Mouse (Mus musculus) mammary gland, adult 2 months (tissue): ENCODE results near the gene Gm21149. TPM values are rescaled to one million over a fixed set of nuclear protein-coding genes. Genes with fewer than 3 reads are reported as not detected.

Experiments used
- polyA plus RNA-seq: library from polyadenylated mRNA; depleted of rRNA; stranded (reverse); fragments of >200 nt; gene quantifications from 2 replicates; pipeline ENCODE4 v1.2.3, GENCODE M21; 2012; ENCODE audit warnings: low replicate concordance; rRNA removed

Gene Gm21149
- 0.11 and 0.16 TPM in 2 replicates for polyA plus RNA-seq

DNA sequence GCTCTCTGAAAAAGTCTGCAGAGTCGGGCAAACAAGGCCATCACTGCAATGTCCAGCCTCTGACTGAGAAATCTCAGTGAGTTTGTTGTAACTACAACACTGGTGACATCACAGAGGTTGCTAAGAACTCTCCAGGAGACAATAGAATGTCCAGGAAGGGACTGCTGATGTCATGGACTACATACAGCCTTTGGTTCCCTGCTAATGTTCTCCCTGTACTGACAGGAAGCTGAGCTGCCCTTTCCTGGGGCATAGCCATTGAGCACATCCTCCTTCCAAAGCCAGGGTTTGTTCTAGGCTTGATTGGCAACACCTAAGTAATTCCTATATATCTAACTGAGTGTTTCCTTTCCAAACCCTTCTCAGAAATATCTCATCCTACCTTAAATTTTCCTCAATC is at the start of gene Gm21149:
Gene Gm21149, minus strand, starts transcription at position 101 of the 400 bp plus-strand sequence.

Other genes with a start within 250 kb of the Gm21149 start
- 0.13 and 0.40 TPM in 2 replicates for gene Gm21190, start 52.7 kb upstream of the Gm21149 start, polyA plus RNA-seq
- gene Gm21083, start 100.8 kb upstream of the Gm21149 start, polyA plus RNA-seq: 0.19 TPM in 1 of 2 replicates, not detected in the other
- 0.10 and 0.17 TPM in 2 replicates for gene Speer4d, start 142.5 kb upstream of the Gm21149 start, polyA plus RNA-seq
- gene 4930572O03Rik, start 180.5 kb upstream of the Gm21149 start, polyA plus RNA-seq: not detected in 2 replicates
- gene Speer4c, start 237.7 kb upstream of the Gm21149 start, polyA plus RNA-seq: not detected in 2 replicates